18 mouse cellular contexts compared by ENCODE assay signal in the genomic region with DNA sequence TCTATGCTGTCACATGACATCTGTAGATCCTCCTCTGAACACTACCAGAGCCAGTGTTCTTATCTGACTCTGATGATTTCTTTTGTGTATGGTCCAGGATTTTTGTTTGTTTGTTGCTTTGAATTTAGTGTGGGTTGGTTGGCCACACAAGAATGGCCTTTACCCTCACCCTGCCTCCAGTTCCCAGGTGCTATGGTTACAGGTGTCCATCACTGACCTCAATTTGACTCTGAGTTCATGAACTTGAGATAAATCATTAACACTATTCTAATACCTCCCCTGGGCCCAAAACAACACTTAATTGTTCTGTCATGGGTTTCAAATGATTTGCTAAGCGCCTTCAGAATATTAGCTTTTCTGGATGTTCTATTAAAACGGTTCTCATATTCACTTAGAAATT.
"Had no signal": no experiment of that assay in that cellular context is flagged by ENCODE, and none has a peak within 500 bp of the region (broad histone marks: within the 10 kb centered on the region; RNA-seq: fewer than 3 reads in every experiment).

No protein-coding gene starts in this region.

- H3K27ac ChIP-seq: hindbrain, postnatal 0 days; liver, embryonic 13.5 days; macrophage; midbrain, embryonic 12.5 days; midbrain, embryonic 15.5 days; neural tube, embryonic 12.5 days; neural tube, embryonic 15.5 days; stomach, postnatal 0 days had no signal

- H3K9me3 ChIP-seq: liver, embryonic 13.5 days; midbrain, embryonic 12.5 days; midbrain, embryonic 15.5 days; neural tube, embryonic 12.5 days; neural tube, embryonic 15.5 days had no signal

- H3K4me1 ChIP-seq: midbrain, embryonic 12.5 days; neural tube, embryonic 12.5 days had no signal

- H3K27me3 ChIP-seq: liver, embryonic 13.5 days; midbrain, embryonic 12.5 days; midbrain, embryonic 15.5 days; neural tube, embryonic 12.5 days; neural tube, embryonic 15.5 days had no signal

- H3K4me2 ChIP-seq: liver, embryonic 13.5 days; lung, embryonic 14.5 days; midbrain, embryonic 12.5 days; midbrain, embryonic 15.5 days; neural tube, embryonic 12.5 days; neural tube, embryonic 15.5 days had no signal

- DNase-seq: liver, embryonic 13.5 days; lung, embryonic 14.5 days; right cerebral cortex, adult 18-20 months; right cerebral cortex, postnatal 14 days; right cerebral cortex, postnatal 4 days; thymus, adult 2 months; thymus, postnatal 14 days; thymus, postnatal 4 days had no signal

- H3K9ac ChIP-seq: liver, embryonic 13.5 days; lung, embryonic 14.5 days; midbrain, embryonic 12.5 days; midbrain, embryonic 15.5 days; neural tube, embryonic 12.5 days; neural tube, embryonic 15.5 days had no signal

- H3K36me3 ChIP-seq: liver, embryonic 13.5 days; midbrain, embryonic 12.5 days; midbrain, embryonic 15.5 days; neural tube, embryonic 12.5 days; neural tube, embryonic 15.5 days had no signal

- ATAC-seq: hindbrain, postnatal 0 days; inflammation-experienced regulatory T-cells, adult 6 months; intestine, embryonic 16.5 days; lung, postnatal 0 days; midbrain, embryonic 15.5 days had no signal

- H3K4me3 ChIP-seq: liver, embryonic 13.5 days; midbrain, embryonic 12.5 days; midbrain, embryonic 15.5 days; neural tube, embryonic 12.5 days; neural tube, embryonic 15.5 days had no signal
